Mouse (Mus musculus) frontal cortex, postnatal 14 days (tissue): ENCODE data around the gene Astn1.

Experiments
- DNase-seq, 2 experiments: peaks; one replicate each; pipeline ENCODE4 v3.0.0; 2022; ENCODE audit warnings: low spot score in 2 of 2

Gene Astn1

DNA sequence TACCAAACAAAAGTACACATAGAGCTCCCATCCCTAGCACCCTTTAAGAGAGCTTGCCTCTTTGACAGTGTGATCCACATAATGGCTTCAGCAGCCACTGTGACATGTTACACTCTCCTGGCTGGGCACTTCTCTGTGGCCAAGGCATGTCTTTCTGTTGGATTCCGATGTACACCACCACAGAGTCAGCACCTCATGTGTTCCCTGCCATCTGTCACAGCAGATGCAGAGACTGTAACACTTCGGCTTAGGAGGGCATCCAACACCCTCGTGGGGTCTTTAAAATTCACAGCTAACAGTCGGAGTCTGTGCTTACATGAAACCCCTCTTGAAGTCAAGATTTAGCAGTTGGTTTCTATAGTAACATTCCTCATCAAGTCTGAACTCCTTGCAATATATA lies 154.5 kb downstream of the Astn1 start:
- no peak for DNase-seq

DNA sequence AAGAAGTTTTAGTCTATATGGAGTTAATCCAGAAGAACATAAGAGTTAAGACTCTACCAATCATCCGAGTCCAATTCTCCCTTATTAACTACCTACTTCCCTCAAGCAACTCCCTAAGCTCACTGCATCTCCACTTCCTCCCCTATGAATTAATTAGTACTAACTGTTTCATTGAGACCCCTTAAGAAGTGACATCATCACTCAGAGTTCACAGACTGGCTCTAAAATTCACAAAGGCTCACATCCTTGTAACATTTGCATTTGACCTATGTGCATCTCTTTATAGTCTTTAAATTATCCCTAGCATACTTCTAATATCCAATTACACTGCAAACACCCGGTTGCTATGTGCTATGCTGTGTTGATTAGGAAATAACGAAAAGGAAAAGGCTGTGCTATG lies 174.1 kb downstream of the Astn1 start:
- no peak for DNase-seq

DNA sequence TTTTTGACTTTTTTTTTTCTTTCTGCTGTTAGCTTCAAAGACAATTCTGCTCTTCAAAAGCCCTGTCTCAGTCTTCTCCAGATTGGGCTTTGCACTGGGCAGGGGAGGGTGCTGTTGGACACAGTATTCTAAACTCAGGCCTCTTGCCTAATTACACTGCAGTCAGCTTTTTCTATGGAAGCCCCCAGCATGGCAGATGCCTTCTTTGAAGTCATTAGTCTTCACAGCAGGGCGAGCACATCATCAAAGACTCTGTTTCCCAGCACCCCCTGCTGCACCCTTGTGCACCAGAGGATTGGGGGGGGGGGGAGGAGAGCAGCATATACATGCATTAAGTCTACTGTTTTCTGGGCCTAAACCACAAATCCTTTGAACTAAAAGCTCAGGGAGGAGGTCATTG lies 174.8 kb downstream of the Astn1 start:
- DNase-seq, result no peak

GRCm38 (mm10) chr1:158545095-158545494 lies 183.0 kb downstream of the Astn1 start:
- no peak for DNase-seq

DNA sequence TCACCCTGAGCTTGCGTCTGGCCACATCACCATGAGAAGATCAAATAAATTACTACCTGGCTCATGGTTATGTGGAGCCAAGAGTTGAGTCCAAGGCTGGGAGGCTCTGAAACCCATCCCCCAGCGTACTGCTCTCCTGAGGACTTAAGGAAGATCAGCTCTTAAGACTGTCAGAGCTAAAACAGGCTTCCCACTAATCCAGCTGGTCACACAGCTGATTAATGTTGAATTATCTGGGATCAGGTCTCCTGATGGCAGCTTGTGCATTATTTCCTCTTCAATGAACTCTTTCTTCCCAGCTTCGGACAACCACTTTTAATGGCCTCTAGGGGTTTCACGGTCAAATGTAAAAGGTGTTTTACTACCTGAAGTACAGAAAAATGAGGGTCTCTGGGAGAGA lies 184.4 kb downstream of the Astn1 start:
- no peak for DNase-seq

DNA sequence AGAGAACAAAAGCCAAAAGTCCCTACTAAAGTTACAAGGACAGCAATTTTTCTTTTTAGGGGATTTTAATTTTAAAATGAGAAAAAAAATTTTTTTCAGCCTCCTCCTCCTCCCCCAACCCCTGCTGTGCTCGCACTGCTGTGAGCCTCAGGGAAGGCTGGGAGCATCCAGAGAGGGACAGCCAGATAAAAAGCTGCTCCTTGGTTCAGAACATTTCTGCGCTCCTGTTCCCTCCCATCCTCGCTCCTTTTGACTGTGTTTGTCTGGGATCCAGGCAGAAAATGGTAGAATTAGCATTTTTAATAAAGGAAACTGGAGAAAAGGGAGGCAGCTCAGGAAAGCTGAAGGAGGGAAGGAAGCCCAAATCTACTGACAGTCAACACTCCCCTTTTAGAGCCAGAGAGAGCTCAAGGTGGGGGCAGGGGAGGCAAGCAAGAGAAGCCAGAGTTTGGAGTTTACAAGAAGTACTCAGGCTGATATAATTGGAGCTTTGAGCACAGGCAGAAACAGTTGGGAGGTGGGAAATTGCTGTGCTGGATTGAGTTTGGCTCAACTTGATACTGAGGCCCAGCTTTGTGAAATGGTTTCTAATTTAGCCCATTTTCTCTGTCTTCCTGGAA lies 185.6 kb downstream of the Astn1 start:
- peak; percentile 64 to 67 for DNase-seq

DNA sequence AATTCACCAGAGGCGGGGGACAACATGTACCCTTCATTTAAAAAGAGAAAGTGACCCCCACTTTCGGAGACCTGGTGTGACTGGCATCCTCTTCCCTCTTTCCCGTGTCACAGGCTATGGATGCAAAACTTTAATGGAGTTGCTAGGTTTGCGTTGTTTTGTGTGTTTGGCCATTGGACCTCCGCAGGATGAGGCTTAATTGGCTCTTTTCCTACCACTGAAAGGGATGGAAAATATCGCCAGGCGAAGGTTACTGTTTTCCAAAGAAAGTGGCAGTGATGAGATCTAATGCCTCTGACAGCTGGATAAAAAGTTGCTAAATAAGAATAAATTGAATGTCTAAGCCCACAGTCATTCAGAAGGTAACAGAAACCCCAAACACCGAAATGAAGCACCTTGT lies 186.2 kb downstream of the Astn1 start:
- DNase-seq, result no peak

DNA sequence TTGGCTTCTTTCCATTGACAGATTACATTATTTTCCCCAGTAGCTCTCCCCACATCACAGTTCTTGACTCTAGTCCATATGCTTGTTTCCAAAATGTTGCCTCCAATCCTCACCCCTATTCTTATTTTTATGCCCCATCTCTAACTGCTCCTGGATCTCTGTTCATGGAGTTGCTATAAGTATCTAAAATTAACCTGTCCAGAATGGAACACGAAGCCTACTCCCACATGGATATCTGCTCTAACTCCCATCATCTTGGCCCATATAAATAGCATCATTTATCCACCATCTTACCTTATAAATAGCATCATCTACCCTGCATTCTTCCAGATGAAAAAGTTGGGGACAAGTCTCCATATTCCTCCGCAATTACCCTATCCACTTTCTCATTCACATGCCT lies 187.5 kb downstream of the Astn1 start:
- no peak for DNase-seq

DNA sequence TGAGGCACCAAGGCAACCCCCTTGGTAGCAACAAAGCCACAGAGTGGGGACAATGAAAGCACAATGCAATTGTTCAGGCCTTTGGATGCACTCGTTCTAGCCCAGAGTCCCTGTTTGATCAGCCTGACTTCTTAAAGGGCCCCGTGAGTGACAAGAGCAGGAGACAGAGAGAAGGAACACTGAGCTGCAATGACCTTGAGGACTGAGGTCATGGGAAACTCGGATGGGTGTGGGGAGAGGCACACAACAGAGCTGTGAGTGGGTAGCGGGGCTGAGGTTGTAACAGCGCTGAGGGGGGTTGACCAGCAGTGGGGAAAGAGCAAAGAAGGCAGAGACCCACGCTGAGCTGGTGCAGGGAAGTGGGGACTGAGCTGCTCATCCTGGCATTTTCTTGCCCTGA lies 189.9 kb downstream of the Astn1 start:
- no peak for DNase-seq

DNA sequence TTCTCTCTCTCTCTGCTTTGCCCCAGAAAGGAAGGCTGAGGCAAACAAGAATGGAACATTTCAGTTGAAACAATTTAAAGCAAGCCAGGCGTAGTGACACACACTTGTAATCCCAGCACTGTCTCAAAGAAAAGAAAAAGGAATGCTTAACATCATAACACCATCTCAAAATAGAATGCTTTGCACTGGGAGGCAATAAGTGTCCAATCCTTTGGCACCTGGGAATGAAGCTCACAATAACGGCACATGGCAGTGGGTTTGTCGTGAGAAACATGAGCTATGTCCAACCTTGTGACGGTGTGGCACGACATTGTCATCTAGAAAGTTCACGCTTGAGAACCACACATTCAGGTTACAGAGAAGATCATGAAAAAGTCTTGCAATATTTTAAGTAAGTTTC lies 191.3 kb downstream of the Astn1 start:
- DNase-seq, result no peak

GRCm38 (mm10) chr1:158554020-158554505 lies 192.0 kb downstream of the Astn1 start:
- DNase-seq, result no peak

GRCm38 (mm10) chr1:158573168-158573567 lies 211.1 kb downstream of the Astn1 start:
- DNase-seq, result no peak

DNA sequence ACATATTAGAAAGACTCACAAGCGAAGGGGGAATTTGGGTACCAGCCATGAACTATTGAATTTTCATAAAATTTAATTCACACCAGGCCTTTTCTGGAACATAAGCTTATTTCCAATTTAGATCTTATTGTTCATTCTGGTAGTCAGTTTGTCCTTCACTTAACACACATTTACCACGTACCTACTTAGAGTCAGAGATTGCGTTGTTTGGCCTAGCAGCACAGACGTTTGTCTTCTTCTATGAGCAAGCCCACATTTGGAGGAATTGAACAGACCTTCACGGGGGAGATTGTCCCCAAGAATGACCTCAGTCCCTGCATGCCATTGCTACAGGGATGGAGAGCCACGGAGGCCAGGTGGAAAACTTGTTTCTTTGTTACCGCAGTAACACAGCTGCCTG lies 211.5 kb downstream of the Astn1 start:
- DNase-seq, result no peak

DNA sequence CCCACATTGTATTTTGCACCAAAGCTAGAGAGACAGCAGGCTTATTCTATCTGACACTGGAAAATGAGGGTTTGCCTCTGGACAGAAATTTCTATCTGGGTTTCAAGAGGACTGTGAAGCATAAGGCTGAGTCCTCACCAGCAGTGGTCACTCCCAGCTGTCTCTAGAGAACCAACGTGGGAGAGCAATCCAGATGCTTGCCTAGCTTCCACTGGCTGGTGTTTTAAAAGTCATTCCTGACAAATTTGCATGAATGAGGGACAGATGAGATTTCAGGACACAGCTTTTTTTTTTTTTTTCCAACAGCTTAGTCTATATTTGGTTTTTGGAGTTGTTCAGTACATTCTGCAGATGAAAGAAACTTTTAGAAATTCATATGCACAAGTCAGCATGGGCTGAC lies 213.9 kb downstream of the Astn1 start:
- DNase-seq, result no peak

DNA sequence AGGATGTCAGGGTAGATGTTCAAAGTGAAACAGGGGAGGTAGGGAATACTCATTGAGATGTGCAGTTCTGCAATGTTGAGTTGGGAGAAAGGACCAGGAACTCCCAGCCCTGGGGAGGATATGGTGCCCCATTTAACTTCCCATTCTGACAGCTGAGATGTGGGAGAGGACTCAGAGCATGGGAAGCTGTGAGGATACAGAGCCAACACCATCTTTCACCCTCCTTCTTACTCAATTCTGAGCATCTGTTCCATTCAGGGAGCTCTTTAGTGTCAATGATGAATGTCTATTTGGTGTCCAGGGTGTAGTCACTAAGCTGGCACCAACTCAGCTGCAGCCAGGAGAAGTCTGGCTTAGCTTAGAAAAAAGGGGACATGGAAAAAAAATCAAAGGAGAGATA lies 219.7 kb downstream of the Astn1 start:
- DNase-seq, result no peak

DNA sequence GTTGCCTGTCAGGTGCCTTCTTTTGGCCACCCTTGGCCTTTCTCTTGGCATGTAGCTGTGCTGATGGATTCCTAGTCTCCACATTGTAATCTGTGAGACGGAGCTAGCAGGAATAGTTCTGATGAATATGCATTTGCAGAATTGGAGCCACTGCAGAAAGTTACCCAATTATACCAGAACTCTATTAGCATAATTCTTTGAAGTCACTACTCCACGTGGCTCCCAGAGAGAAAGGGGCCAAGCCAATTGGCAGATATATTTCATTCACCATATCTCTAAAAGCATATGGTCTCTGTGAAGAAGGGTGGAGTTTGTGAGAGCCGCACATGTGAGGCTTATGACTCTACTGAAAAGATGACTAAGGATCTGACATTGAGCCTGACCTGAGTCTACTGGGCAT lies 226.8 kb downstream of the Astn1 start:
- no peak for DNase-seq

- DNase-seq, result peak in 1 of 2 experiments; percentile 45
Measured at GRCm38 (mm10) chr1:158596726-158597448, 234.8 kb downstream of the Astn1 start.

- no peak for DNase-seq
Measured at GRCm38 (mm10) chr1:158597996-158598395, 235.9 kb downstream of the Astn1 start.

DNA sequence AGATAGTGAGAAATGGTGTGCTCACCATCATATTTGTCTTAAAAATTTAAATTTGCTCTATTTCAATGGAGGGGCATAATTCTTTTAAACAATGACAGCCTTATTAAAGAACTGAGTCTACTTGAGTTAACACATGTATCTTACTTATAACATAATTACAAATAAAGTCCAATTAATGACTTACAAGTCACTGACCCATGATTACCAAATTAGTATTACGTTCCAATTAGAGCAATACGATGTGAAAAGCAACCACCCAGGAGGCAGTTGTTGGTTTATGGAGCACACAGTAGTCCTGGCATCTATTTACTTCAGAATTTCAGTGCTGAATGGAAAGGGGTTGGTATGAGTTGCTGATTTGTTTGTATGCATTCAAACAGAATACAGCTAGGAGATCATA lies 237.4 kb downstream of the Astn1 start:
- no peak for DNase-seq

GRCm38 (mm10) chr1:158603056-158603455 lies 241.0 kb downstream of the Astn1 start:
- no peak for DNase-seq

DNA sequence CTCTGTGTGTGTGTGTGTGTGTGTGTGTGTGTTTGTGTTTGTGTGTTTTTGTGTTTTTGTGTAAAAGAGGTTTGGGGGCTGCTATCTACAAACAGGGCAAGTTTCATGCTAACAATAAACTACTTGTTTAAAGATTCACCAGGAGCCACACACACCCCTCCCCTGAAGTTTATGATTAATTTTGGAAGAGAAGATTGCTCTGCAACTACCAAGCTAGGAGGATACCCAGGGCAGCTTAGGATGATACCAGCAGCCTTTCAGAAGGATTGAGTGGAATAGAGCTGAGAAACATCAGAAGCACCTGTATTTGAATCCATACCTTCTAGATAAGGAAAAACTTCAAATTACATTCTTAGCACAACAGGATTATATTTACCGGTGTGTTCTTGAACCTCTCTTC lies 242.1 kb downstream of the Astn1 start:
- no peak for DNase-seq

DNA sequence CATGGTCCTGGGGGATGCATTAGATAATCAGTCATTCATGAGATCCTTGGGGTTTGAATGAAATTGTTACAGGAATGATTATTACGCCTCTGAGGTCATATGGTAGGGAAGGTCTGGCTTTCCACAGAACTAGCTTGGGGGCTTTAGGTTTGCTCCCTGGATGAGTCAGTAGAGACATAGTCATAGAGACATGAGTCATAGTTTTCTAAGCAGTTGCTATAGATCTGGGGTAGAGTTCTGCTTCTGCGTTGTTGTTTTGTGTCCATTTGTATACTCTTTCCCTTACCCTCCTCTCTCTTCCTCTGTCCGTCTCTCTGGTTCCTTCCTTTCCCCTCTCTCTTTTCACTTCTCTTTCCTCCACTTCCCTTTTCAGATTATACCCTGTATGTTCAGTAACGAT lies 243.5 kb downstream of the Astn1 start:
- DNase-seq, result no peak

DNA sequence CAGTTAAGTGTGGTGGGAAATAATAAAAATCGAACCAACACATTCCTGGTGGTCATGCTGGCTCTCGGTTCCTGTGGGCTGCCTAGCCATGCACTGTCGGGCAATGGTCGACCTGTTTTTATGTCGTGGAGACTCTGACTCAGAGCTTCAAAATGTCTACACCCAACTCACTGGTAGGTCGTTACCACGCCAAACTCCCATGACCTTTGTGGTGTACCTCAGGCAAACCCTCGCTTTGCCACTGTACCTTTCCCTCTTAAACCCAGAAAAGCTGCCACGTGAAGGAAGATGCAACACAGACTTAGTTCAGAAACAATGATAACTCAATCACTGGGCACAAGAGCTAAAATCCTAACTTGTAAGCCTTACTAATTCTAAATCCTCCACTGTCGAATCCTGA lies 244.3 kb downstream of the Astn1 start:
- no peak for DNase-seq

DNA sequence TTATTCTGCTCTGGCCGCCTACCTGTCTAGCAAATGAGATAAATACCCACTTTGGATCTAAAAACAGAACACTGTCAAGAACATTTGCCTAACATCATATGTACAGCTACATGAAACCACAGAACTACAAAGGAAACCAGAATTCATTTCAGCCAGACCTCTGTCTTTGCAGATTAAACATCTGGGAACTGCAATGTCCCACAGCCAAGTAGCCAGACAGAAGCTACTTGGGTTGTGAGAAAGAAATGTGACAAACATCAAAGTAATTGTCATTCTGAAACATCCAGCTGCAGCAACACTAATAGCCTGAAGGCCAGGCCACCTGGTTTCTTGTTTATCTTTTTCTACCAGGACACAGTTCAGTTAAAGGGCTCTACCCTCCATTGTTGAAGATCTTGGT lies 245.1 kb downstream of the Astn1 start:
- no peak for DNase-seq
